Mouse (Mus musculus): ENCODE data around the gene Psen2.

Psen2 gene

DNA sequence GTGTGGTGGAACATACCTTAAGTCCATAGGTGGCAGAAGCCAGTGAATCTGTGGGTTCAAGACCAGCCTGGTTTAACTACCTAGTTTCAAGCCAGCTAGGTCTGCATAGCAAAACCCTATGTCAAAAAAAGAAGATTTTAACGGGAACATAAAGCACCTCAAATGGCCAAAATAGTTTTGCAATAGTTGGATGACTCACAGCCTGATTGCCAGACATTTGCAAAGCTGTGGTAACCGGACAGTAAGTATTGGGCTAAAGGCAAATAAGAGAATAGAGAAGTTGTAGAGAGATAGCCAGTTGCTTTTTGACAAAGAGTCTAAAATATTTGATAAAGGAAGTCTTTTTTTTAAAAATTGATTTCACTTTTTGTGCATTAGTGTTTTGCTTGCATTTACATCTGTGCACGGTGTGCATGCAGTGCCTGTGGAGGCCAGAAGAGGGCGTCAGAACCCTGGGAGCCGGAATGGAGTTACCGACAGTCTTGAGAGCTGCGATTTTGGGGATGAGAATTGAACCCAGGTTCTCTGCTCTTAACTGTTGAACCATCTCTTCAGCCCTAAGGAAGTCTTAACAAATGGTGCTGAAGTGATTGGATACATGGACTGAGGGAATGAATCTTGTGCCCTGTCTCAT is at the start of gene Psen2:
Gene Psen2, minus strand, starts transcription at position 75 of the 634 bp plus-strand sequence.
- peak; percentile 32 to 45 for DNase-seq

DNA sequence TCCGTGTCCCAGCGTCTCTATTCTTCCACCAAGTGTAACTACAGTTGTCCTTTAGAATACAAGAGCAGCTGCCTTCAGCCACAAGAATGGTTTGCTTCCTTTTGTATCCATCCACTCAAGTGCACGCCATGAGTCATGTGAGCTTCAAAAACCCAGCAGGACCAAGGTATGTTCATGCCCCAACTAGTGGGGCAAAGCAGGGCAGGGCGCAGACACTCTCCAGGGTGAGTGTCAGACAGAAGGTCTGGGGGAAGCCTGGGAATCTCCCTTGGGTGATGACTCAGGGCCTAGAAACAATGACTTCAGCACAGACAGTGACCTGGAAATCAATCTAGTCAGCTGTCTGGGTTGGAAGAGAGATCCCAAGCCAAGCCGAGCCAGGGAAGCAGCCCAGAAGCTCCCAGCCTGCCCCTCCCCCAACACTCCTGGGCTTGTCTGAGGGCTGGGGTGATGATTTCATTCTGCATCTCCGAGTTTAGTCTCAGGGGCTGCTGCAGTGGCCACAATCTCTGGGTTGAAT is 49.6 kb upstream of the Psen2 start:
- DNase-seq = peak; percentile 67 to 68

- no peak for DNase-seq
Measured at GRCm38 (mm10) chr1:180312286-180312685, 49.0 kb upstream of the Psen2 start.

DNA sequence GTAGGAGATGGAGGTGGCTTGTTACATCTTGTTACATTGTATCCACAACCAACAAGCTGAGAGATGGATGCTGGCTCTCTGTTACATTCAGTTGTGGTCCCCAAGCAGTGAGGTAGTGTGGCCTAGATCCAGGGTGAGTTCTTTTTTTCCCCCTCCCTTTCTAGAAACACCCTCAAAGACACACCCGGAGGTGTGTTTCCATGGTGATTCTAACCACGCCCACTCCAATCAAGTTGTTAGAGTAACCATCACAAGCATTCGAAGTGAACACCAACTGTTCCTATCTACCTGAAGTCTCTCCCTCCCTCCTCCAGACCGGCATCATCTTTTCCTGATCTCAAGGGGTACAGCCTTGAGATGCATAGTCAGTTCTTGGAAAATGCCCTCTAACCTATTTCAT is 45.7 kb upstream of the Psen2 start:
- no peak for DNase-seq

GRCm38 (mm10) chr1:180307661-180308060 is 44.4 kb upstream of the Psen2 start:
- no peak for DNase-seq

- DNase-seq = no peak
Measured at GRCm38 (mm10) chr1:180306889-180307288, 43.7 kb upstream of the Psen2 start.

DNA sequence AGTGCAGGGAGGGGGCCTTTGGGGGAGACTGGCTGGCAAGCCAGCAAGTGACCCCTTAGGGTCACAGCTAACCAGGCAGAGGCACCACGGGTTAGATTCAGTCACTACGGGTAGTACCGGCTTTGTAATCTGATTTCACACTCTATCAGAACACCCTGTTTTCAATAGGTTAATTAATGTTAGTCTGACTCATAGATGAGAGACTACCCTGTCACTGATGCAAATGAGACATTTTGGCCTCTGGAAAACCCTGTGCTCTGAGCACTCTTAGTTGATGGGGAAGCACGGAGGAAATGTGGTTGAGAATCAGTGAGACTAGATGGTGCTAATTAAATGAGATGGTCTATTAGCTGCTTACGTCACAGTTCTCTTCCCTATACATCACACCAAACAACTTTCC is 40.4 kb upstream of the Psen2 start:
- DNase-seq = no peak

DNA sequence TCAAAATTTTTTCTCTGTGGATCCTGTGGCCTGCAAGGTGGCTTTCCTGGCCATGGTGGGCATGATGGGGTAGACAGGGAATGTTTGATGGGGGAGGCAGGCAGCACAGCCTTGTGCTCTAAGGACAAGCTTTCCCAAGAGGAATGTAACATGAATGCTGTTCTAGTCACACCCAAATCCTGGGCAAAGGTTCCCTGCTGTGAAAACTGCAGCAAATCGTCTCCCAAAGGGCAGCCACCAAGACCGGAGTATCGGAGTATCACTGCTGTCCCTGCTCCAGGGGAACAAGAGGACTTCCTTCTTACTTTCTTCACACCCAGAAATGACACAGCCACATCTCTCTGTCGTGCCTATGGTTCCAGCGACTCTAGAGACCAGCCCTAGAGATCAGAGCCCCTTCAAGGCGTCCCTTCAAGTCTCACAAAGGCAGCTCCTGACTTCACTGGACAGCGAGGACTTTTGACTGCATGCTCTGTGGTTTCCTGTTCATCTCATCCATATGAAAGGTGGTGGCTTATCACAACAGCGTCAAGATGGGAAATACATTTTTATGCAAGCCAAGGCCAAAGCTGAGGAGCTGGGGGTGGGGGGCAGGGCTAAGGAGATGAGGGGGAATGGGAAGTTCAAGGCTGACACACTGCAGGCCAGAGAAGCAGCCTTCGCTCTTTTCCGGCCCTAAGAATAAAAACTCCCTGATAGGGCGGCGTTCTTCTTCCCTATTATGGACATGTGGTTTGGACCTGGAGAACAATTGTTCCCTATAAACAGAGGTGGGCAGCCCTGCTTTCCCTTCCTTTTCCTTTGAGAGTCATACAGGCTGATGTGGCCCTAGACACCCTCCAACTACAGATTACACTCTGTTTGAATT is 39.2 kb upstream of the Psen2 start:
- DNase-seq = peak; percentile 31 to 56

- no peak for DNase-seq
Measured at GRCm38 (mm10) chr1:180300997-180301396, 37.8 kb upstream of the Psen2 start.

DNA sequence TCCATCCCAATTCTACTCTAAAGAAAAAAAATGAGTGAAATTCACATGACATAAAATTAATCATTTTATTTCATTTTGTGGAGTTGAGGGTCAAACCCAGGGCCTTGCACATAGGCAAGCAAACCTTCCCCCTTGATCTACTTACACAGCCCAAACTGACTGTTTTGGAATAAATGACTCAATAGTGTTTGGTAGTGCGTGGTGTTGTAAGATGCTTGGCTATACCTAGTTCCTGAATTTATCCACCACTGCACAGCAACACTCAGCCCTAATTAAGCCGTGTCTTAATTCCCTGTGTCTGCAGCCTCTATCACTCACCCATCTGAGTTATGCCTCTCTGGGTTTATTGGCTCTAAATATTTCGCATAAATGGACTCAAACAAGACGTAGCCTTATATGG is 37.1 kb upstream of the Psen2 start:
- no peak for DNase-seq

DNA sequence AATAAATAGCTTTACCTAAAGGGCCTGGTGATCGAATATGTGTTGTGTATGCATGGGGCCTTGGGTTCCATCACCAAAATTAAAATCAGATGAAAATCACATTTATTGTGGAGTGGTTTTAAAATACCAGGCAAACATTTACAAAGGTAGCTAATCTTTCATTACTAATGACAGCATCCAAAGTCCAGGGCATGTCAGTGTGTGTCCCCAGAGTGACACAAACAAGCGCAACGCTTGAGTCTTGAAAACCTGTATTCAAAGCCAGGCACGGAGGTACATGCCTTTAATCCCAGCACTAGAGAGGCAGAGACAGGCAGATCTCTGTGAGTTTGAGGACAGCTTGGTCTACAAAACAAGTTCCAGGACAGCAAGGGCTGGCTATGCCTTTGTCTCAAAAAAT is 36.5 kb upstream of the Psen2 start:
- no peak for DNase-seq

DNA sequence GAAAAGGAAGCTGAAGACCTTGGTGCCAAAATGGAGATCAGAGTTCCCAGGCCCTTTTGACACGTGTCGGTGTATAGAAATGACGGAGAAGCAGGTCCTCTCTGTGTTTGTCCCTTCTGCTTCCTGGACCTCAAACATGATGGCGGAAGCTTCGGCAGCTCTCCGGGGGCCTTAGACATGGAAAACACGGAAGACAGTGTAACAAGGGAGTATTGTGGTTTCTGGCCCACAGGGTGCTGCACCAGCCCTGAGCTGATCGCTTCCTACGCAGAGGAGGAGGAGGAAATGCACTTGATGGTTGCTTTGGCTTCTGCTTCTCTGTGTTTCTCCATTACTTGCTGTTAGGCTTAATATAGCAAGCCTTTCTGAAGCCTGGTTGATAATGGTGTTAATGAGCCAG is 32.9 kb upstream of the Psen2 start:
- no peak for DNase-seq

DNA sequence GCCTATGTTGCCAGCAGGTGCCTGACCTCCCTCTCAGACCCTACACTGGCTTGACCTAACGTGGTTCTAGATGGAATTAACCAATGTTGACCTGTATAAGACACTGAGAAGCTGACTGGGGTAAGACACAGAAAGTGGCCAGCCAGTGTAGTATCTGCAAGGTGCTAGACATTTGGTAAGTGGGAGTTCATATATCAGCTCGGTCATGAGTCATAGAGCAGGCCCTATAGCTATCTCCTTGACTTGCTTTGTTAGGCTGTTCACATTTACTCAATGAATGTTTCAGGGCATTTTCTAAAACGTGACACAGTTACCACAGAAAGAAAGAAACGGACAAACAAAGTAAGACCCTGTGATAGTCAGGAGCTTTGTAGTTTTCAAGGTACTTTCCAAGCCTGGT is 27.1 kb upstream of the Psen2 start:
- no peak for DNase-seq

DNA sequence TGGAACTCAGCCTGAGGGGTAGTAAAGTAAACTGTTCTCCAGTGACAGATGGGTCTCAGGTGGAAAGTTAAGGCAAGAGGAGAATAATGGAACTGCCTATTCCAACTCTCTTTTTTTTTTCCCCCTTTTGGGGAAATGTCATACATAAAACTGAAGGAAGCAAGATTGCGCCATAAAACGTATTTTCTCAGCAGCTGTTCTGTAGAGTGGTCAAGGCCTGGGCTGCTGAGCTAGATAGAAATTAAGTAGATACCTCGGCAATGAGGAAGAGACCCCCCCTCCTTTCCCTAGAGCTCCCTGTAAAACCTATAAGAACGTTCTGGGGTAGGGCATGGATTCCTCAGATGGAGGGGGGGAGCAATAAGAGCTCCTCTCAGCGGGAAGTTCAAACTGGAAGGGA is 26.6 kb upstream of the Psen2 start:
- DNase-seq = no peak

DNA sequence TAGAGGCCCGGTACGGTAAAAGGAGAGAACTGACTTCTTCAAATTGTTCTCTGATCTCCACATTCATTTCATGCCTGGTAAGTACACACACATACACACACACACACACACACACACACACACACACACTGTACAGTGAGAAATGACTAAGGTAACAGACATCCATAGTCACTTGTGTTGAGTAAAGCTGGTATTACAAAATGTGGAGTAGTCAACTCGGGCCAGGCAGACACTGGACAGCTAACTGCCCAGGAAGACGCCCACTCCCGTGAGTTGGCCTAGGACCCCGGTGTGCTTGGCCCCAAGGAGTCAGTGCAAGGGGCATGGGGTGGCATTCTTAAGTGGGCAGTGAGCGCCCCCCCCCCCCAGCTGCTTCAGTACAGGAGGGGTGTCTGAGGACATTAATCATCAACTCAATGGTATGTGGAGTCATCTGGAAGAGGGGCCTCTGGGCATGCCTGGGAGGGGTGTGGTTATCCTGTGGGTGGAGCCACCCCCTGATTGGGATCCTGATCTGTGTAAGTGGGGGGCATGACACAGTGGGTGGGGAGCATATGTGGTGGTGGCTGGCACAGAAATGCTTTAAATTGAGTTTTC is 25.7 kb upstream of the Psen2 start:
- DNase-seq = peak in 1 of 2 experiments; percentile 64

GRCm38 (mm10) chr1:180288227-180288626 is 25.0 kb upstream of the Psen2 start:
- no peak for DNase-seq

GRCm38 (mm10) chr1:180286081-180286831 is 23.0 kb upstream of the Psen2 start:
- DNase-seq = peak; percentile 56 to 65

GRCm38 (mm10) chr1:180283813-180284768 is 20.9 kb upstream of the Psen2 start:
- DNase-seq = peak; percentile 64 to 83

GRCm38 (mm10) chr1:180282581-180282980 is 19.3 kb upstream of the Psen2 start:
- DNase-seq = no peak

DNA sequence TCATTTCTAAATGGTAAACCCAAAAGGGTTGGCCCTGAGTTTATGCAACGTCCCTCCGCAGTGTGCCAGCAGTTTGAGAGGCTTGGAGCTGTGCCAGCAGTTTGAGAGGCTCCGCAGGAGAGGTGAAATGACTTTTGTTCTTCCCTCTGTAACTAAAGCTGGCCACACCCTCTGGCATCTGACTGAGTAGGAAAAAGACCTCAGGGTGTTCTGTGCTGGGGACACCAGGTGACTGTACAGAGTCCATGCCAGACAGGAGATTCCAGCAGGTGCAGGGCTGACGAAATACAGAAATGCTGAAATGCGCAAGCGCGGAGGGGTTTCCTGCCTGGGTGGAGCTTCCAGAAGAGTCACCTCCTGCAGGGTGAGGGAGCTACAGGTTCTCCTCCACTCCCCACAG is 16.4 kb upstream of the Psen2 start:
- peak; percentile 91 to 95 for DNase-seq

- peak; percentile 30 to 71 for DNase-seq
Measured at GRCm38 (mm10) chr1:180277563-180277962, 14.3 kb upstream of the Psen2 start.
